Mouse (Mus musculus) E14TG2a.4 (cell line): ENCODE data around the gene Lst1.

Source experiments
- CTCF ChIP-seq: conservative IDR thresholded peaks from 2 replicates; pipeline ENCODE4 v1.5.1; 2014; ENCODE audit warnings: low read length
- POU5F1 ChIP-seq: IDR thresholded peaks from 2 replicates; pipeline ENCODE4 v1.6.1; 2014; ENCODE audit warnings: low read length, borderline replicate concordance

GRCm38 (mm10) chr17:35156461-35157200 lies 31.6 kb downstream of the Lst1 start:
- TF ChIP-seq CTCF: no peak
- no peak for TF ChIP-seq POU5F1
